Mouse (Mus musculus): ENCODE results near the gene Pnck. TPM values are rescaled to one million over a fixed set of nuclear protein-coding genes. Genes with fewer than 3 reads are reported as not detected.

Gene Pnck
- total and polyA plus RNA-seq, 2 experiments: 0.07 TPM; not detected in 1

DNA sequence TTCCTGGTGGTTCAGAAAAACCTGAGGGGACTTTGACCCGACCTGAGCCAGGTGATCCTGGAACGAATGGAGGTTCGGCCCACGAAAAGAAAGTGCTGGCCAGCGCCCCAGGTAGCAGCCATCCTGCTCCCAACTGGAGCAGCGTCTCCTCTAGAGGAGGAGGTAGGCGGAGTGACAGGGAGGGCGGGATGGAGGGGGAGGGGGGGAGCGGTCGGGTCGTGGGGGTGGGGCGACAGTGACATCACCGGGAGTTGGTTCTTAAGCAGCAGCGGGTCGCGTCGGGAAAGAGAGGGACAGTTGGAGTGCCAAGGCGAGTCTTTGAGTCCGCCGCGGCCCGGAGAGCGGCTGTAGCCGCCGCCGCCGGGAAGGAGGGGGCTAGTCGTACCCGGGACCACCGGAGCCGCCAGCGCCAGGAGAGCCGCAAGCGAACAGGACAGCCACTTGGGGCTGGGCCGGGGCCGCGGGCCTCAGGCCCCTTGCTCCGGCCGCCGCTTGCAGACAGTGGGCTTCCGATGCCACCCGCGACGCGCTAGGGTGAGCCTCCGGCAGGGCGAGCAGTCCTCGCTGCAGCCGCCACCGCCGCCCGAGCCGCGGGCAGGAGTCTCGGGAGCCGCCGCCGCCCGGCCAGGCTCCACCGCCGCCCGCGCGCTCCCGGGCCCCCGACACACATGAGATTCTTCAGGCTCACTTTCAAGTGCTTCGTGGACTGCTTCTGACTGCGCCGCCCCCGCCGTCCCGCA lies 13.1 kb upstream of the Pnck start, which contains the start of gene Slc6a8:
Gene Slc6a8 (plus strand): TSS at position 272 of the 740 bp plus-strand sequence.
- H3K79me2 ChIP-seq (ENCODE audit: control insufficient read depth, insufficient read depth, low read length): no peaks in the 10 kb centered on the region
- H3K27me3 ChIP-seq (ENCODE audit: control insufficient read depth, insufficient read depth, low read length): no peaks in the 10 kb centered on the region
- peak; percentile 23 for DNase-seq (ENCODE audit: extremely low read depth, low read depth, low spot score)
- no peak within 1 kb of the TSS; the same call in 1 of the 2 replicates for H3K27ac ChIP-seq (replicated peaks; ENCODE audit: insufficient read depth, low read depth, low read length)
- WGBS: under 1% methylated on average over 39 of the region's 72 CpGs
- H3K9ac ChIP-seq (ENCODE audit: low read depth, low read length): peak within 1 kb of the TSS; percentile 87
- peak within 1 kb of the TSS; percentile 63 for H3K4me3 ChIP-seq (ENCODE audit: insufficient read depth, low read depth, low read length)
- TF ChIP-seq POLR2A (IDR thresholded peaks at IDR 0.05; ENCODE audit: extremely low read depth, insufficient read depth, low read length) (0 out of 2 replicates have a peak, but pooled peaks have one; percentile 32), CTCF (IDR thresholded peaks at IDR 0.05; ENCODE audit: low read depth, low read length) (no peak)
- peaks cover 5% of the 10 kb centered on the region for H3K4me1 ChIP-seq (ENCODE audit: control insufficient read depth, insufficient read depth, low read length)
- H3K36me3 ChIP-seq (ENCODE audit: control insufficient read depth, insufficient read depth, low read length): no peaks in the 10 kb centered on the region

DNA sequence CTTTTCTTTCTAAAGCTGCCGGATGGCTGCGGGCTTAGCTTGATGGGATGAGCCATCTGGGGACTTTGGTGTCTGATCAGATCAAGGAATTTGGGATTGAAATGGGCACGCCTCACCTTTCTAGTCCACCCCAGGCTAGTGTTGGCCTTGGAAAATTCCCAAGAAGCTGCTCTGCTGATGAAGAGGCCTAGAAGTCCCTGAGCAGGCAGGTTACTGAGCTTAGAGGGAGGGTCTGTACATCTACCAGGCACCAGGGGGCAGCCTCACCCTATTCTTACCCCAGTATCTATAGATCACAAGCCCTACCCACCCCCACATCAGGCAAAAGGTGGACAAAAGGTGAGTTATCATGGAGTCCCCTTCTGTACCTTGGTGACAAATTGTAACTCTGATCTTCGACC lies 12.1 kb upstream of the Pnck start:
- Histone ChIP-seq H3K27me3 (ENCODE audit: control insufficient read depth, insufficient read depth, low read length) (no peaks in the 10 kb centered on the region), H3K4me1 (ENCODE audit: control insufficient read depth, insufficient read depth, low read length) (peaks cover 5% of the 10 kb centered on the region), H3K27ac (replicated peaks; ENCODE audit: insufficient read depth, low read depth, low read length) (no peak overlapping the region), H3K9ac (ENCODE audit: low read depth, low read length) (no peak overlapping the region), H3K4me3 (ENCODE audit: insufficient read depth, low read depth, low read length) (no peak overlapping the region), H3K36me3 (ENCODE audit: control insufficient read depth, insufficient read depth, low read length) (no peaks in the 10 kb centered on the region), H3K79me2 (ENCODE audit: control insufficient read depth, insufficient read depth, low read length) (no peaks in the 10 kb centered on the region)
- WGBS: 66% methylated on average over 4 of the region's 4 CpGs
- DNase-seq (ENCODE audit: extremely low read depth, low read depth, low spot score): peak; percentile 22
- TF ChIP-seq CTCF (IDR thresholded peaks at IDR 0.05; ENCODE audit: low read depth, low read length) (peak; percentile 61), POLR2A (IDR thresholded peaks at IDR 0.05; ENCODE audit: extremely low read depth, insufficient read depth, low read length) (no peak)

DNA sequence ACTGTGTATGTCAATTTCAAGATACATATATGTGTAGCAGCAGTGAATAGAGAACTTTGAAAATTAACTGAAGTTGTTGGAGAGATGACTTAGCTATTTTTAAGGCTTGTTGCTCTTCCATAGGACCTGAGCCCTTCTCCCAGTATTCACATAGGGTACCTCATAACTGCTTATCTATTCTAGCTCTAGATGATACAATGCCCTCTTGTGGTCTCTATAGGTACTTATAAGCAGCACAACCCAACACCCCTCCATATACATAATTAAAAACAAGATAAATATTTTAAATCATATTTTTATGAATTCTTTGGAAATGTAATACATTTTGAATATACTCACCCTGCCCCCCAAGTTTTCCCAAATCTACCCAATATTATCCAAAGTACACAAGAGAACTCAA lies 3.2 kb upstream of the Pnck start:
- Histone ChIP-seq H3K9ac (ENCODE audit: low read depth, low read length) (no peak overlapping the region), H3K79me2 (ENCODE audit: control insufficient read depth, insufficient read depth, low read length) (no peaks in the 10 kb centered on the region), H3K36me3 (ENCODE audit: control insufficient read depth, insufficient read depth, low read length) (no peaks in the 10 kb centered on the region), H3K27ac (replicated peaks; ENCODE audit: insufficient read depth, low read depth, low read length) (no peak overlapping the region), H3K27me3 (ENCODE audit: control insufficient read depth, insufficient read depth, low read length) (0 out of 2 replicates have a peak, but pooled peaks cover 2% of the 10 kb centered on the region), H3K4me1 (ENCODE audit: control insufficient read depth, insufficient read depth, low read length) (peaks cover 2% of the 10 kb centered on the region; the same call in 1 of the 2 replicates), H3K4me3 (ENCODE audit: insufficient read depth, low read depth, low read length) (no peak overlapping the region)
- TF ChIP-seq CTCF (IDR thresholded peaks at IDR 0.05; ENCODE audit: low read depth, low read length) (peak; percentile 18; the same call in 1 of the 2 replicates), POLR2A (IDR thresholded peaks at IDR 0.05; ENCODE audit: extremely low read depth, insufficient read depth, low read length) (no peak)
- DNase-seq (ENCODE audit: extremely low read depth, low read depth, low spot score): no peak

DNA sequence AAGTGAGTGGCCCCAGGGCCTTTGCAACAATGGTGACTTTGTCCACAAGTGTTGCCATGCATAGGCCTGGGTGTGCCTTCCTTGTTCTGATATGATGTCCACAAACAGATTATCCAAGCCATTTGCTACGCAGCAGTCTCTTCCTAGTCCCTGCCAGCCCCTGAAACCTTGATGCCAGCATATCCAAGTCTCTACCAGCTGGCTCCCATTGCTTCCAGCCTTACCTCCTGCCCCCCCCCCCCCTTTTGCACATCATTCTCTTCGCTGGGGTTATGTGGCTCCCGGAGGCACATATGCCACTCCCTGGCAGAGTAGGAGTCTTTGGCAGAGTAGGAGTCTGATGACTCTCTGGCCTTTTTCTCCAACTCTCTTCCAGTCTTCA lies 358 bp upstream of the Pnck start:
- H3K79me2 ChIP-seq (ENCODE audit: control insufficient read depth, insufficient read depth, low read length): no peaks in the 10 kb centered on the region
- H3K9ac ChIP-seq (ENCODE audit: low read depth, low read length): no peak overlapping the region
- 0 out of 2 replicates have a peak, but pooled peaks cover 2% of the 10 kb centered on the region for H3K27me3 ChIP-seq (ENCODE audit: control insufficient read depth, insufficient read depth, low read length)
- WGBS: 84% methylated on average over 3 of the region's 3 CpGs
- H3K4me3 ChIP-seq (ENCODE audit: insufficient read depth, low read depth, low read length): no peak overlapping the region
- peaks cover 2% of the 10 kb centered on the region; the same call in 1 of the 2 replicates for H3K4me1 ChIP-seq (ENCODE audit: control insufficient read depth, insufficient read depth, low read length)
- no peaks in the 10 kb centered on the region for H3K36me3 ChIP-seq (ENCODE audit: control insufficient read depth, insufficient read depth, low read length)
- no peak for DNase-seq (ENCODE audit: extremely low read depth, low read depth, low spot score)
- no peak overlapping the region for H3K27ac ChIP-seq (replicated peaks; ENCODE audit: insufficient read depth, low read depth, low read length)
- TF ChIP-seq POLR2A (IDR thresholded peaks at IDR 0.05; ENCODE audit: extremely low read depth, insufficient read depth, low read length) (no peak), CTCF (IDR thresholded peaks at IDR 0.05; ENCODE audit: low read depth, low read length) (no peak)

DNA sequence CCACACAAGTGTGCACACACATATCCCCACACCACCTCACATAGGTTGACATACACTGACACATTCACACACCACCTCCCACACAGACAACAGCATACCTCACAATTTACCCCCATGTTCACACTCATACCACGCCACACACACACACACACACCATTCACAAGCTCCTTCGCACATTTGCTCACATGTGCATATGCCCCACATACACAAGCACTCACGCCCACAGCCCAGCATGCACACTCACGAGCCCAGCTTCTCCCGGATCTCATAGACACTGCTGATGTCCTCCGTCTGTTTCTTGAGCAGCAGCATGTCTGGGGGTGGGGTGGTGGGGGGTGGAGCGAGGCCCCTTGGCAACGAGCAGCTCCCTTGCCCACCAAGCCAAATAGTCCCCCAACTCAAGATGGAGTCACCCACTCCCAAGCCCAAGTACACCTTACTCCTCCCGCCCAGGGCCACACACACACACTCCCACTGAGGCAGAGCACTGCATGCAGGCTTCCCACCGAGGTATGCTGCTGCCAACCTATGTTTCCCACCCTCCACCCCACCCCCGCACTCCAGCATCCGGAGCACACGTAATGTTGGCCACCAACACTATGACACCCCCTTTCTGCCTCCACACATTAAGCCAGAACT lies 862 bp downstream of the Pnck start:
- H3K27me3 ChIP-seq (ENCODE audit: control insufficient read depth, insufficient read depth, low read length): 0 out of 2 replicates have a peak, but pooled peaks cover 2% of the 10 kb centered on the region
- TF ChIP-seq POLR2A (IDR thresholded peaks at IDR 0.05; ENCODE audit: extremely low read depth, insufficient read depth, low read length): no peak
- TF ChIP-seq CTCF (IDR thresholded peaks at IDR 0.05; ENCODE audit: low read depth, low read length): no peak
- no peak overlapping the region for H3K4me3 ChIP-seq (ENCODE audit: insufficient read depth, low read depth, low read length)
- H3K36me3 ChIP-seq (ENCODE audit: control insufficient read depth, insufficient read depth, low read length): no peaks in the 10 kb centered on the region
- H3K9ac ChIP-seq (ENCODE audit: low read depth, low read length): no peak overlapping the region
- WGBS: 83% methylated on average over 13 of the region's 13 CpGs
- peaks cover 2% of the 10 kb centered on the region; the same call in 1 of the 2 replicates for H3K4me1 ChIP-seq (ENCODE audit: control insufficient read depth, insufficient read depth, low read length)
- DNase-seq (ENCODE audit: extremely low read depth, low read depth, low spot score): no peak
- no peaks in the 10 kb centered on the region for H3K79me2 ChIP-seq (ENCODE audit: control insufficient read depth, insufficient read depth, low read length)
- H3K27ac ChIP-seq (replicated peaks; ENCODE audit: insufficient read depth, low read depth, low read length): no peak overlapping the region

All from liver, adult 2 months (tissue).